Mouse (Mus musculus) megakaryocyte, embryonic 14.5 days (primary cell): ENCODE data around the gene Rnase13.

Experiments
- FLI1 ChIP-seq: IDR thresholded peaks from 2 replicates; pipeline ENCODE4 v1.6.1; 2012; ENCODE audit warnings: low read length, inconsistent platforms, mixed read lengths
- GATA1 ChIP-seq: IDR thresholded peaks from 3 replicates; pipeline ENCODE4 v1.6.1; 2012; ENCODE audit warnings: mixed read lengths, low read length, inconsistent platforms, borderline replicate concordance

DNA sequence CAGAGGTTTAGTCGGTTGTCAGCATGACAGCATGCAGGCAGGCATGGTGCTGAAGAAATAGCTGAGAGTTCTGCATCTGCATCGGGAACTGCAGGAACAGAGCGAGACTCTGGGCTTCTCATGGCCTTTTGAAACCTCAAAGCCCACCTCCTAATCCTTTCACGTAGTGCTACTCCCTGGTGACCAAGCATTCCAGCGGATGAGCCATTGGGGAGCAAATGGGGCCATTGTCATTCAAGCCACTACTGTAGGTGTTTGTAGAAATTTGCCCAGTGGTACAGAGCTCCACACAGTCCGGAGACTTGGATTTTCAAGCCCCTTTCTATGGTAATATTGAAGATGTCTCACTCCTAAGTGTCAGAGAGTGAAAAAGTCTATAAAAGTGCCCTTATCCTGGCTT lies 36.5 kb downstream of the Rnase13 start:
- TF ChIP-seq GATA1, result no peak
- no peak for TF ChIP-seq FLI1
